Mouse (Mus musculus) forebrain, postnatal 0 days (tissue): ENCODE measurements around the gene Ulk4. TPM values are rescaled to one million over a fixed set of nuclear protein-coding genes. Genes with fewer than 3 reads are reported as not detected.

Source experiments
- ATAC-seq: fragments of 200-750 bp; cut with Nextera tagmentation; 2 replicates; pipeline ENCODE4 v1.8.0; 2017; ENCODE audit warnings: mild to moderate bottlenecking, moderate library complexity
- DNase-seq: peaks from one replicate; pipeline ENCODE4 v3.0.0-alpha.2; 2015
- H3K27ac ChIP-seq: fragments of 300-500 bp; sonication (generic); 2 replicates; pipeline ENCODE4 v1.5.1; 2014; ENCODE audit warnings: low read depth, mild to moderate bottlenecking, antibody characterized with exemption, low read length, moderate library complexity, mixed read lengths
- H3K27me3 ChIP-seq: fragments of 300-500 bp; sonication (generic); 2 replicates; pipeline ENCODE4 v1.6.1; 2014; ENCODE audit warnings: mild to moderate bottlenecking, low read length, mixed read lengths; ENCODE audit not compliant: insufficient read depth
- H3K36me3 ChIP-seq: fragments of 300-500 bp; sonication (generic); 2 replicates; pipeline ENCODE4 v1.6.1; 2014; ENCODE audit warnings: mild to moderate bottlenecking, moderate library complexity; ENCODE audit not compliant: insufficient read depth
- H3K4me1 ChIP-seq: fragments of 300-500 bp; sonication (generic); 2 replicates; pipeline ENCODE4 v1.6.1; 2014; ENCODE audit warnings: antibody characterized with exemption; ENCODE audit not compliant: insufficient read depth
- H3K4me2 ChIP-seq: fragments of 300-500 bp; sonication (generic); 2 replicates; pipeline ENCODE4 v1.6.1; 2014; ENCODE audit warnings: low read depth, mild to moderate bottlenecking, moderate library complexity
- H3K4me3 ChIP-seq: fragments of 300-500 bp; sonication (generic); 2 replicates; pipeline ENCODE4 v1.5.1; 2014; ENCODE audit warnings: low read depth, low read length, mixed read lengths
- H3K9ac ChIP-seq: fragments of 300-500 bp; sonication (generic); 2 replicates; pipeline ENCODE4 v1.6.1; 2014; ENCODE audit warnings: mild to moderate bottlenecking
- H3K9me3 ChIP-seq: fragments of 300-500 bp; sonication (generic); 2 replicates; pipeline ENCODE4 v1.6.1; 2016; ENCODE audit warnings: low read length
- CTCF ChIP-seq: sonication (generic); IDR thresholded peaks from 2 replicates; pipeline ENCODE4 v1.5.1; 2016; ENCODE audit warnings: antibody characterized with exemption, control low read depth, low read depth
- WGBS: fragments of 180-500 bp; shearing (Covaris S2); extraction: QIAGEN DNeasy Blood & Tissue Kit; methylation state at CpG from one replicate; pipeline ENCODE4 v1.1.7; 2014; 5-methylcytosine and 5-hydroxymethylcytosine counted together
- polyA plus RNA-seq: library from polyadenylated mRNA; unstranded; fragments of >200 nt; fragmentation: Nextera tagmentation; extraction: Ambion mirVana; gene quantifications from 2 replicates; pipeline ENCODE4 v1.2.1, GENCODE M21; 2015
- total RNA-seq: library from RNA; depleted of rRNA; stranded (reverse); fragments of >200 nt; gene quantifications from 2 replicates; pipeline ENCODE4 v1.2.3, GENCODE M21; 2014

Gene Ulk4
- total and polyA plus RNA-seq, 2 experiments from 2014 or later = 13.3 to 105 TPM

DNA sequence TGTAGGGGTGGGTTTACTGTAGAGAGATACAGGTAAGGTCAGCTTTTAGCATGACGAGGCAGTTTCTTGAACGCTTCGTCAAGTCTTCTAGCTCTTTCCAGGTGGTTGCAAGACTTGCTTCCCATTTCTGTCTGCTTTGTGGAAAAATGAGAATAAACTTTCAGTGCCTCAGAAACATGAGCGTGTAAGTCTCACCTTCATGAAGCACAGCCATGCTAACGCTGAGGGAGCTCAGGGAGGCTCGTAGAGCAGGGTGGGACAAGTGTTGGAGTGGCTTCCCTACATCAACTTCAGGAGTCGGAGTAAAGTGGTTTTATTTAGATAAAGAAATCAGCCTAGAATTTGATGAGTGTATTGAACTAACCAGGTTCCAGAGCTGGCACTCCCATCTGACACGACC, 330.9 kb downstream of the Ulk4 start:
- WGBS = 77% methylated on average over 8 of the region's 8 CpGs

DNA sequence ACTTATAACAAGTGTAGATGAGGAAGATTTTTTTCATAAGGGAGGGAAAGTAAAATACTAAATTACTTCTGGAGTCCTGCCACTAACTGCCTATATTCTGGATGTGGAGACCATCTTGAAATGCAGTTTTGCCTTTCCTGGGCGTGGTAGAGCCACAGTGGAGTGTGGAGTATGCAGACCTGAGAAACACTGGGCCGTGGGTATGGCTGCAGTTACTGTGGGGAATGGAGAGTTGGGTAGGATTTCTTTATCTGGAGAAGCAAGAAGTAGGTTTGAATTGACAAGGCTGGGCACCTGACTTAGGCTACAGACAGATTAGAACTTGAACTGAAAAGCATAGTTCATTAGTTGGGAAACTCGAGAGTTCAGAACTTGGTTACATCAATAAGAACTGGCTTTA, 332.8 kb downstream of the Ulk4 start:
- Histone ChIP-seq H3K4me3 (no peak overlapping the region), H3K27ac (no peak overlapping the region), H3K36me3 (no peaks in the 10 kb centered on the region), H3K4me1 (no peaks in the 10 kb centered on the region; the same call in 1 of the 2 replicates), H3K9ac (no peak overlapping the region), H3K4me2 (no peak overlapping the region), H3K27me3 (no peaks in the 10 kb centered on the region), H3K9me3 (no peaks in the 10 kb centered on the region)
- DNase-seq (no peak), ATAC-seq (no peak)
- WGBS = 77% methylated on average over 3 of the region's 3 CpGs
- TF ChIP-seq CTCF = no peak

More for the DNA sequence above, 330.9 kb downstream of the Ulk4 start:
- Histone ChIP-seq H3K4me2 (no peak overlapping the region), H3K27me3 (no peaks in the 10 kb centered on the region), H3K4me3 (no peak overlapping the region), H3K36me3 (peaks cover 10% of the 10 kb centered on the region), H3K9me3 (no peaks in the 10 kb centered on the region), H3K9ac (no peak overlapping the region), H3K4me1 (no peaks in the 10 kb centered on the region; the same call in 1 of the 2 replicates), H3K27ac (no peak overlapping the region)
- TF ChIP-seq CTCF = no peak
- DNase-seq (no peak), ATAC-seq (no peak)

DNA sequence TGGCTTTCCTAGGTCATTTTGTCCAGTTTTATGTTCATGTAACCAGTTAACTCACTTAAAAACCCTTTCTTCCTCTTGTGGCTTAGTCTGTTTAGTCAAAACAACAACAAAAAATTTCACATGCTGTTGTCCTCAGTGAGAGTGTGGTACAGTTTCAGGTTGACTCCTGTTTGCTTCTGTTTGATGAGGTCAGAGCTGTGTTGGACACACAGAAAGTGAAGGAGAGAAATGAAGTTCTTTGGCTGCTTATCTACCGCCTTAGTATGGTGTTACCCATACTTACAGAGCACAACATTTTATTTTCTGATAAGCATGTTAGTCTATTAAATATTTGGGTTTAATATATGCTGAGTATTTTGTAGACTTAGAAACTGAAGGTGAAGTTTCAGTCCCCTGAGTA, 333.2 kb downstream of the Ulk4 start:
- no peak overlapping the region for H3K4me3 ChIP-seq
- H3K4me2 ChIP-seq = no peak overlapping the region
- TF ChIP-seq CTCF = no peak
- 86% methylated on average over 1 of the region's 1 CpGs for WGBS
- no peaks in the 10 kb centered on the region for H3K27me3 ChIP-seq
- H3K36me3 ChIP-seq = no peaks in the 10 kb centered on the region
- H3K27ac ChIP-seq = no peak overlapping the region
- H3K9ac ChIP-seq = no peak overlapping the region
- DNase-seq (no peak), ATAC-seq (no peak)
- H3K9me3 ChIP-seq = no peaks in the 10 kb centered on the region
- no peaks in the 10 kb centered on the region; the same call in 1 of the 2 replicates for H3K4me1 ChIP-seq

GRCm38 (mm10) chr9:120940858-120941257, 336.1 kb downstream of the Ulk4 start:
- TF ChIP-seq CTCF = no peak
- no peaks in the 10 kb centered on the region for H3K27me3 ChIP-seq
- no peak overlapping the region for H3K27ac ChIP-seq
- H3K36me3 ChIP-seq = no peaks in the 10 kb centered on the region
- WGBS = 83% methylated on average over 3 of the region's 3 CpGs
- no peak overlapping the region for H3K9ac ChIP-seq
- peaks cover 20% of the 10 kb centered on the region for H3K4me1 ChIP-seq
- DNase-seq = no peak
- ATAC-seq = no peak
- no peak overlapping the region for H3K4me2 ChIP-seq
- H3K9me3 ChIP-seq = no peaks in the 10 kb centered on the region
- H3K4me3 ChIP-seq = no peak overlapping the region

DNA sequence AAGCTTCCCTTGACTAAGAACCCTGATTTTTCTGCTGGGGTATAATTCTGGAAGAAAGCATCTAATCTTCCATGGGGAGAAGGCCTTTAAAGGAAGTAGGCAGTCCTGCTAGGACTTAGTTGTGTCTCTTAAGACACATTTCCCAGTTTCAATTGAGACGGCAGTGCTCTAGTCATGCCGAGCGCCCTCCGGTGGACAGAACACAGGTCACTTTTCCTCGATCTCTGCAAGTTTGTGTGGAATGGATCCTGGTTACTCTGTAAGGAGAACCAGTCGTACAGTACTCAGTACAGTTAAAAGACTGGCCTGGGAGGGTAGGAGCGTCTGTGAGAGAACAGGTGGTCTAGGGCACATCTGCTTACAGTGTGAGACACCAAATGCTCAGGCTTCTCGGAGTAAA, 340.6 kb downstream of the Ulk4 start:
- H3K9ac ChIP-seq = peak overlapping the region; percentile 31; the same call in 1 of the 2 replicates
- no peaks in the 10 kb centered on the region for H3K9me3 ChIP-seq
- H3K27me3 ChIP-seq = no peaks in the 10 kb centered on the region
- DNase-seq = peak; percentile 82
- no peak for ATAC-seq
- H3K4me3 ChIP-seq = peak overlapping the region; percentile 90
- 9% methylated on average over 8 of the region's 8 CpGs for WGBS
- H3K4me1 ChIP-seq = peaks cover 30% of the 10 kb centered on the region
- no peaks in the 10 kb centered on the region for H3K36me3 ChIP-seq
- TF ChIP-seq CTCF = peak; percentile 81
- no peak overlapping the region for H3K27ac ChIP-seq
- H3K4me2 ChIP-seq = peak overlapping the region; percentile 87

- Histone ChIP-seq H3K27ac (no peak overlapping the region), H3K36me3 (no peaks in the 10 kb centered on the region), H3K9ac (no peak overlapping the region), H3K4me3 (peak overlapping the region; percentile 90), H3K4me1 (peaks cover 30% of the 10 kb centered on the region), H3K27me3 (no peaks in the 10 kb centered on the region), H3K9me3 (no peaks in the 10 kb centered on the region), H3K4me2 (peak overlapping the region; percentile 87)
- ATAC-seq (no peak), DNase-seq (no peak)
- 7% methylated on average over 4 of the region's 4 CpGs for WGBS
- TF ChIP-seq CTCF = no peak
These were observed 341.4 kb downstream of the Ulk4 start for GRCm38 (mm10) chr9:120935634-120935922.

DNA sequence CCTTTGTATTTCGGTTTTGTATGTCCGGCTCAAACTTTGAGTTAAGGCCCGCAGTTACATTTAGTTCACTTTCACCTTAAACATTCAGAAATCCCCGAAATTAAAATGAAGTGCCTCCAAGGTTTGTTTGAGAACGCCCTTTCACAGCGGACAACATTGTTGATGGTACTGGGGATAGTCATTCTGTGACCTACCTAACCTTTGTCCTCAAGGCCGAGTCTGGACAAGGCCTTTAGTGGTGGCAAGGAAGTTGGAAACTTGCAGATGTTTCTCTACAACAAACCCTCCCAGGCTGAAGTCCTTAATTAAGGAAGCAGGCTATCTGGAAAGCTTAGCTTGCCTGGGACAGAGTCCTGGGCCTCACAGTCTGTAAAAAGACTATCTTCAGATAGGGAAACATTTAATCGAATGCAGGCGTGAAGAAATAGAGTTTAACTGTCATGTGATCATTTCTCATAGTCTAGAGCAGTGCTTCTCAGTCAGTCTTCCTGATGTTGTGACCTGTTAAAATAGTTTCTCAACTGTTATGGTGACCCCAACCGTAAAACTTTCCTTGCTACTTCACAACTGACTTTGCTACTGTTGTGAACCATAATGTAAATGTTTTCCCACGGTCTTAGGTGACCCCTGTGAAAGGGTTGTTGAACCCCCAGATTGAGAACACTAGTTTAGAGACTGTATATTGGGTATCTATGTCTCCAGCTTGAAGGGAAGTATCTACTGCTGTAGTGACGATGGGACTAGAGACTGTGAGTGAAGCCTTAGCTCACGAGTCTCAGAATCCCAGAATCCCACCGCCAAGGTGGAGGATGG, 342.0 kb downstream of the Ulk4 start:
- Histone ChIP-seq H3K27ac (peak overlapping the region; percentile 95; the same call in 1 of the 2 replicates), H3K4me1 (peaks cover 30% of the 10 kb centered on the region), H3K9me3 (no peaks in the 10 kb centered on the region), H3K4me3 (peak overlapping the region; percentile 90), H3K4me2 (peak overlapping the region; percentile 87), H3K9ac (peak overlapping the region; percentile 86), H3K27me3 (no peaks in the 10 kb centered on the region), H3K36me3 (no peaks in the 10 kb centered on the region)
- no peak for TF ChIP-seq CTCF
- DNase-seq (no peak), ATAC-seq (no peak)
- WGBS = 4% methylated on average over 14 of the region's 14 CpGs
